Mouse (Mus musculus): ENCODE measurements around the gene P4hb.

Gene P4hb

GRCm38 (mm10) chr11:120538485-120538884, 34.6 kb downstream of the P4hb start:
- WGBS, result 54% methylated on average over 3 of the region's 3 CpGs

- WGBS, result 77% methylated on average over 3 of the region's 3 CpGs
Observed at GRCm38 (mm10) chr11:120535804-120536203, 37.2 kb downstream of the P4hb start.

GRCm38 (mm10) chr11:120535145-120535544, 37.9 kb downstream of the P4hb start:
- WGBS, result 90% methylated on average over 3 of the region's 3 CpGs

GRCm38 (mm10) chr11:120534093-120534492, 39.0 kb downstream of the P4hb start:
- 91% methylated on average over 8 of the region's 8 CpGs for WGBS

GRCm38 (mm10) chr11:120531646-120532045, 41.4 kb downstream of the P4hb start:
- 27% methylated on average over 9 of the region's 9 CpGs for WGBS

- 12% methylated on average over 59 of the region's 62 CpGs for WGBS
Observed at GRCm38 (mm10) chr11:120530085-120530964, 42.7 kb downstream of the P4hb start, which contains the start of gene Gcgr. Gene Gcgr, plus strand, starts transcription at chr11:120530699.

GRCm38 (mm10) chr11:120528903-120529302, 44.1 kb downstream of the P4hb start:
- 73% methylated on average over 4 of the region's 4 CpGs for WGBS

- WGBS, result 87% methylated on average over 9 of the region's 9 CpGs
Observed at GRCm38 (mm10) chr11:120527690-120528354, 45.2 kb downstream of the P4hb start.

GRCm38 (mm10) chr11:120525959-120526358, 47.1 kb downstream of the P4hb start:
- 90% methylated on average over 2 of the region's 2 CpGs for WGBS

- 86% methylated on average over 8 of the region's 8 CpGs for WGBS
Observed at GRCm38 (mm10) chr11:120522581-120522980, 50.5 kb downstream of the P4hb start.

GRCm38 (mm10) chr11:120520967-120521540, 52.0 kb downstream of the P4hb start:
- whole genome bisulfite sequencing, result 59% methylated on average over 5 of the region's 5 CpGs

- 83% methylated on average over 9 of the region's 9 CpGs for WGBS
Observed at GRCm38 (mm10) chr11:120520498-120520897, 52.6 kb downstream of the P4hb start.

- 38% methylated on average over 9 of the region's 9 CpGs for WGBS
Observed at GRCm38 (mm10) chr11:120519738-120520137, 53.3 kb downstream of the P4hb start.

GRCm38 (mm10) chr11:120518558-120518957, 54.5 kb downstream of the P4hb start:
- WGBS, result 45% methylated on average over 6 of the region's 6 CpGs

- WGBS, result 22% methylated on average over 6 of the region's 6 CpGs
Observed at GRCm38 (mm10) chr11:120518027-120518426, 55.0 kb downstream of the P4hb start.

- 85% methylated on average over 4 of the region's 4 CpGs for WGBS
Observed at GRCm38 (mm10) chr11:120517147-120517546, 55.9 kb downstream of the P4hb start.

GRCm38 (mm10) chr11:120515611-120516010, 57.4 kb downstream of the P4hb start:
- WGBS, result 17% methylated on average over 17 of the region's 17 CpGs

- 90% methylated on average over 2 of the region's 2 CpGs for WGBS
Observed at GRCm38 (mm10) chr11:120514262-120514661, 58.8 kb downstream of the P4hb start.

- 45% methylated on average over 6 of the region's 6 CpGs for WGBS
Observed at GRCm38 (mm10) chr11:120512790-120513453, 60.1 kb downstream of the P4hb start.

- WGBS, result 13% methylated on average over 16 of the region's 16 CpGs
Observed at GRCm38 (mm10) chr11:120510375-120511030, 62.5 kb downstream of the P4hb start.
